Mouse (Mus musculus) heart, embryonic 11.5 days (tissue): ENCODE results near the gene Shisa7. TPM values are rescaled to one million over a fixed set of nuclear protein-coding genes. Genes with fewer than 3 reads are reported as not detected.
"Not testable (repeated sequence)": the region's sequence is repeated elsewhere in the genome, so short reads cannot be mapped to it uniquely, and the experiment has no call there.

Experiments used
- ATAC-seq: fragments of 200-750 bp; cut with Nextera tagmentation; replicated peaks from 2 replicates; pipeline ENCODE4 v1.8.0; 2017; ENCODE audit warnings: moderate library complexity; ENCODE audit not compliant: insufficient number of reproducible peaks, low FRiP score, low TSS enrichment
- H3K27ac ChIP-seq: fragments of 300-500 bp; sonication (generic); 2 replicates; pipeline ENCODE4 v1.5.1; 2014; ENCODE audit warnings: mild to moderate bottlenecking, low read depth, low read length
- H3K27me3 ChIP-seq: fragments of 300-500 bp; sonication (generic); 2 replicates; pipeline ENCODE4 v1.6.1; 2014; ENCODE audit warnings: mild to moderate bottlenecking, low read length, mixed read lengths; ENCODE audit not compliant: control insufficient read depth, insufficient read depth
- H3K36me3 ChIP-seq: fragments of 300-500 bp; sonication (generic); 2 replicates; pipeline ENCODE4 v1.6.1; 2014; ENCODE audit warnings: mild to moderate bottlenecking, low read length, moderate library complexity, mixed read lengths; ENCODE audit not compliant: control insufficient read depth, insufficient read depth
- H3K4me1 ChIP-seq: fragments of 300-500 bp; sonication (generic); 2 replicates; pipeline ENCODE4 v1.6.1; 2014; ENCODE audit warnings: low read length; ENCODE audit not compliant: control insufficient read depth, insufficient read depth
- H3K4me2 ChIP-seq: fragments of 300-500 bp; sonication (generic); 2 replicates; pipeline ENCODE4 v1.6.1; 2014; ENCODE audit warnings: mild to moderate bottlenecking, moderate library complexity
- H3K4me3 ChIP-seq: fragments of 300-500 bp; sonication (generic); 2 replicates; pipeline ENCODE4 v1.5.1; 2014; ENCODE audit warnings: low read depth, low read length
- H3K9ac ChIP-seq: fragments of 300-500 bp; sonication (generic); 2 replicates; pipeline ENCODE4 v1.6.1; 2014; ENCODE audit warnings: mild to moderate bottlenecking, low read depth, low read length, moderate library complexity
- H3K9me3 ChIP-seq: fragments of 300-500 bp; sonication (generic); replicated peaks from 2 replicates; pipeline ENCODE4 v1.6.1; 2016; ENCODE audit warnings: low read length; ENCODE audit not compliant: control insufficient read depth
- WGBS: fragments of 180-500 bp; shearing (Covaris S2); extraction: QIAGEN DNeasy Blood & Tissue Kit; methylation state at CpG from one replicate; pipeline ENCODE4 v1.1.7; 2014; ENCODE audit not compliant: insufficient replicate concordance; 5-methylcytosine and 5-hydroxymethylcytosine counted together
- polyA plus RNA-seq: library from polyadenylated mRNA; unstranded; fragments of >200 nt; fragmentation: Nextera tagmentation; extraction: Ambion mirVana; gene quantifications from 2 replicates; pipeline ENCODE4 v1.2.1, GENCODE M21; 2014

Shisa7 gene
- polyA plus RNA-seq, 1 experiment from 2014 or later, result 0.09 TPM

DNA sequence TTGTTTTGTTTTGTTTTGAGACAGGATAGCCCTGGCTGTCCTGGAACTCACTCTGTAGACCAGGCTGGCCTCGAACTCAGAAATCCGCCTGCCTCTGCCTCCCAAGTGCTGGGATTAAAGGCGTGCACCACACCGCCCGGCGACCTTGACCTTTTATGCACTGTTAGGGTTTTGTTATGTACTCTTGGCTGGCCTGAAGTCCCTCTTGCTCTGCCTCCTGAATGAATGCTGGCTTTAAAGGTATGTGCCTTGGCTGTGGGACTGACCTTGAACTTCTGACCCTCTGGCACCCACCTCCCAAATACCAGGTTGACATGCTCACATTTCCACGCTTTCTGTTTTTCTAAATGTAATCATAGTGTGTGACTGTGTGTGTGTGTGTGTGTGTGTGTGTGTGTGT, 23.6 kb downstream of the Shisa7 start:
- H3K27ac ChIP-seq, H3K27me3 ChIP-seq, H3K4me3 ChIP-seq, H3K36me3 ChIP-seq, H3K9me3 ChIP-seq, H3K4me2 ChIP-seq, ATAC-seq, H3K4me1 ChIP-seq, H3K9ac ChIP-seq: not testable (repeated sequence)
- 85% methylated on average over 7 of the region's 7 CpGs for WGBS

DNA sequence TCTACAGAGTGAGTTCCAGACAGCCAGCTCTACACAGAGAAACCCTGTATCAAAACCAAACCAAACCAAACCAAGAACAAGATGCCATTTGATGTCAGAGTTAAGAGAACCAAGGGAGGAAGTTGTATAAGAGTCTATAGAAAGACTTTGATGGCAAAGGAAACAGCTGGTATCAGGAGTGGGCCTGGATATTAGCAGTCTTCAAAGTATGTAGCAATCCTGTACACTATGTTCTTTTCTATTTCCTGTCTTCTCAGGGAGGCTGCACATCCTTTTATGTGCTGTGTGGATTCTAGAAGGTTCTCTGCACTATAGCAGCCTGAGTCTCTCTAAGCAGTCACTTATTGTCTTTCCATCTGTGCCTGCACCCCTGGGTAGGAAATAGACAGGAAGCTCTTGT, 27.9 kb downstream of the Shisa7 start:
- no peaks in the 10 kb centered on the region for H3K9me3 ChIP-seq
- H3K27ac ChIP-seq, result no peak overlapping the region
- no peak overlapping the region for H3K9ac ChIP-seq
- no peak overlapping the region for H3K4me2 ChIP-seq
- no peak for ATAC-seq
- H3K36me3 ChIP-seq, result no peaks in the 10 kb centered on the region
- H3K4me1 ChIP-seq, result no peaks in the 10 kb centered on the region
- no peak overlapping the region for H3K4me3 ChIP-seq
- H3K27me3 ChIP-seq, result no peaks in the 10 kb centered on the region; the same call in 1 of the 2 replicates

GRCm38 (mm10) chr7:4813105-4813791, 31.2 kb downstream of the Shisa7 start:
- Histone ChIP-seq H3K4me1 (peaks cover 16% of the 10 kb centered on the region), H3K9me3 (no peaks in the 10 kb centered on the region), H3K27ac (peak overlapping the region; percentile 94), H3K9ac (peak overlapping the region; percentile 69), H3K27me3 (no peaks in the 10 kb centered on the region), H3K36me3 (peaks cover 8% of the 10 kb centered on the region), H3K4me3 (peak overlapping the region; percentile 99), H3K4me2 (peak overlapping the region; percentile 62)
- ATAC-seq, result peak; percentile 1; the same call in 1 of the 2 replicates
- 19% methylated on average over 8 of the region's 8 CpGs for WGBS

- under 1% methylated on average over 59 of the region's 62 CpGs for WGBS
- Histone ChIP-seq H3K4me3 (peak within 1 kb of the TSS; percentile 99), H3K9me3 (no peaks in the 10 kb centered on the region), H3K9ac (peak within 1 kb of the TSS; percentile 83), H3K4me2 (peak within 1 kb of the TSS; percentile 82), H3K36me3 (peaks cover 9% of the 10 kb centered on the region), H3K27me3 (no peaks in the 10 kb centered on the region), H3K27ac (peak within 1 kb of the TSS; percentile 94), H3K4me1 (peaks cover 16% of the 10 kb centered on the region)
- peak; percentile 98 for ATAC-seq
Measured at GRCm38 (mm10) chr7:4812303-4813104, 32.0 kb downstream of the Shisa7 start, which contains the start of gene Ube2s. Ube2s (minus strand) TSS chr7:4812590.

GRCm38 (mm10) chr7:4811842-4812302, 32.6 kb downstream of the Shisa7 start:
- ATAC-seq, result no peak
- H3K27ac ChIP-seq, result peak overlapping the region; percentile 94

GRCm38 (mm10) chr7:4811131-4811530, 33.4 kb downstream of the Shisa7 start:
- peaks cover 16% of the 10 kb centered on the region for H3K4me1 ChIP-seq
- WGBS, result 33% methylated on average over 10 of the region's 10 CpGs
- not testable (repeated sequence) for ATAC-seq, H3K27me3 ChIP-seq, H3K9me3 ChIP-seq
- H3K27ac ChIP-seq, result peak overlapping the region; percentile 94; the same call in 1 of the 2 replicates
- peak overlapping the region; percentile 82 for H3K4me2 ChIP-seq
- peak overlapping the region; percentile 83 for H3K9ac ChIP-seq
- H3K4me3 ChIP-seq, result peak overlapping the region; percentile 99
- H3K36me3 ChIP-seq, result peaks cover 18% of the 10 kb centered on the region

More at GRCm38 (mm10) chr7:4811842-4812302, 32.6 kb downstream of the Shisa7 start:
- peak overlapping the region; percentile 83 for H3K9ac ChIP-seq
- no peaks in the 10 kb centered on the region for H3K9me3 ChIP-seq
- H3K36me3 ChIP-seq, result peaks cover 13% of the 10 kb centered on the region
- H3K27me3 ChIP-seq, result no peaks in the 10 kb centered on the region
- peaks cover 16% of the 10 kb centered on the region for H3K4me1 ChIP-seq
- peak overlapping the region; percentile 82 for H3K4me2 ChIP-seq
- H3K4me3 ChIP-seq, result peak overlapping the region; percentile 99
- 2% methylated on average over 24 of the region's 36 CpGs for WGBS

- peak overlapping the region; percentile 73 for H3K27ac ChIP-seq
- no peak overlapping the region for H3K4me3 ChIP-seq
- no peaks in the 10 kb centered on the region for H3K9me3 ChIP-seq
- H3K9ac ChIP-seq, result no peak overlapping the region
- peaks cover 21% of the 10 kb centered on the region for H3K36me3 ChIP-seq
- no peak overlapping the region; the same call in 1 of the 2 replicates for H3K4me2 ChIP-seq
- ATAC-seq, result peak; percentile 55; the same call in 1 of the 2 replicates
- H3K27me3 ChIP-seq, result no peaks in the 10 kb centered on the region
- peaks cover 16% of the 10 kb centered on the region for H3K4me1 ChIP-seq
- WGBS, result 78% methylated on average over 7 of the region's 7 CpGs
Measured at GRCm38 (mm10) chr7:4806716-4807115, 37.8 kb downstream of the Shisa7 start.

- no peaks in the 10 kb centered on the region for H3K4me1 ChIP-seq
- no peaks in the 10 kb centered on the region for H3K27me3 ChIP-seq
- H3K9me3 ChIP-seq, result no peaks in the 10 kb centered on the region
- ATAC-seq, result no peak
- H3K4me3 ChIP-seq, result no peak overlapping the region
- H3K9ac ChIP-seq, result no peak overlapping the region
- peaks cover 10% of the 10 kb centered on the region for H3K36me3 ChIP-seq
- H3K4me2 ChIP-seq, result no peak overlapping the region
- no peak overlapping the region for H3K27ac ChIP-seq
Measured at GRCm38 (mm10) chr7:4802247-4802646, 42.2 kb downstream of the Shisa7 start.
